Mouse (Mus musculus) ES-Bruce4 (cell line): ENCODE measurements around the gene Pdlim3.

Source experiments
- CTCF ChIP-seq: IDR thresholded peaks from one replicate; pipeline ENCODE4 v1.8.1; 2011; ENCODE audit warnings: low read depth, low read length
- EP300 ChIP-seq: IDR thresholded peaks from 2 replicates; pipeline ENCODE4 v1.6.1; 2011; ENCODE audit warnings: low read depth, low read length; ENCODE audit not compliant: insufficient read depth
- POLR2A ChIP-seq: IDR thresholded peaks from one replicate; pipeline ENCODE4 v1.8.1; 2011; ENCODE audit warnings: low read length; ENCODE audit not compliant: insufficient read depth

- TF ChIP-seq POLR2A (no peak), EP300 (no peak), CTCF (no peak)
Measured at GRCm38 (mm10) chr8:45922116-45922515, 36.9 kb downstream of the Pdlim3 start.
